Mouse (Mus musculus) G1E-ER4 (cell line): ENCODE data around the gene Bloc1s2. TPM values are rescaled to one million over a fixed set of nuclear protein-coding genes. Genes with fewer than 3 reads are reported as not detected.

Experiments
- GATA1 ChIP-seq: IDR thresholded peaks from one replicate; pipeline ENCODE4 v1.8.0; 2012; ENCODE audit warnings: low read length, inconsistent platforms
- polyA plus RNA-seq: library from polyadenylated mRNA; stranded (reverse); fragments of >175 nt; gene quantifications from 2 replicates; pipeline ENCODE4 v1.2.3, GENCODE M21; 2012

Gene Bloc1s2
- polyA plus RNA-seq: 159 and 217 TPM in 2 replicates

DNA sequence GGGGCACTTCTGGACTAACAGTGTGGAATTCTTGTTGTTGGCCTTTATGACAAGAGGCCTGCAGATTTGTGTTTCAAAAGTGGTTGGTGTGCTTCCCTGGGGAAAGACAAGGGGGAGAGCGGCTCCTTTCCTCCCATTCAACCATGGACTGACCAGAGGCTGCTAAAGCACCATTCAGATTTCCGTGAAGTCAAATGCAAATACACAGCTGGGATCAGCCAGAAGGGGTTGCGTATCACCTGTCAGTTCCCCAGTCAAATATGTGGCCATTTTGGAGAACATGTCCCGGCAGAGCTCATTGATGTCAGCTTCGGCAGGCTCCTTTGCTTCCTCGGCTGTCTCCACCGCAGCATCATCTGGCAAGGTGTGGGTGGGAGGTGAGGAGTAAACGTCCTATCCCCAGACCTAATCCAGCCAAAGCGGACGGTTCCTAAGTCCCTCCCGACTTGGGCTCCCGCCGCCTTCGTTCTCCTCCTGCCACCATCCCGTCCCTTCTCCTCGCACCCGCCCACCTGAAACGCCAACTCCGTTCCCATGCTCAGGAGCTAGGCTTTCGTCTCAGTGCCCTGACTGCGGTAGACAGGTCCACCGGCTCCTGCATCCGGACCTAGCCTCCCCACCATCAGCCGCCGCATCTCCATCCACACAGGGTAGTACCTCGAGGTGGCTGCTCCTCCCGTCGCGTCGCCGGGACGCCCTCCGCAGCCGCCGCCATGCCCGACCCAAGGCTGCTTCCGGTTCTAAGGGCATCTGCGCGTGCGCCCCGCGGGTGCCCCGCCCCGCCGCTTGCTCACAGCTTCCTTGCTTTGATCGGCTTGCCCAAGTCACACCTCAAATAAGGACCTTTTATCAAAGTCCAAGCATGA is at the start of gene Bloc1s2:
TSS of gene Bloc1s2 (minus strand) at position 745 of the 866 bp plus-strand sequence.
- TF ChIP-seq GATA1: no peak

DNA sequence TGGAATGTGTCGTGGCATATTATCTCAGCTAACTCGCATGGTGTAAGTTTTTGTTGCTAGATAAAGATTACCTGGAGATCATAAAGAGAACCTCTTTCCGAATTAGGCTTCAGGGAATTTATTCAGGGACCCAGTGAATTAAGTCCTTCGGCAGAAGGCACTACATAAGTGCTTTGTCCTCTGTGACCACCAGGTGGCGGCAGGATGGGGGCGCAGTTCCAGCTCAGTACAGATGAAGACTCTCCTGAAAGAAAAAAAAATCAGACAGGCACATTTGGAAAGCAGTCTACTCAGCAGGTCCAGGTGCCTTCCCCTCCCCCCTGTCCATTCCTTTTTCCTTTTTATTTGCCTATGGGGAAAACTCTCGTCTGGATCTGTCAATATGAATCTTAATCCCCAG is 48.9 kb upstream of the Bloc1s2 start:
- TF ChIP-seq GATA1: no peak

DNA sequence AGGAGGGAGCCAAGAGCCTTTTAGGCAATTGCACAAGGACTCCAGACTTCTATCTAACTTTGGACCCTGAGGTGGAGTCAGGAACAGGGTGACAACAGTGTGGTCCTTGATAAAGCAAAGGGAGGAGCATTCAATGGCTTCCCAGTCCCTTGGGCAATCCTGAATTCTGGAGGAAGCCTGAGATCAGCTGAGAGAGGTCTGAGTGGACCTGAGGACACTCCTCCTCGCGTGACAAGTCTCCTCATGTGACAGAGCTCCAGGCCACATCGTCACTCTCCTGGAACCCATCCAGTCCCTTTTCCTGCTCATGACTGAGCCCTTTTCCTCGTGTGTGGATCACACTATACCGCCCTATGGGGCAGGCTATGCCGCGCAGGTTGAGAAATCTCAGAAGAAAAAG is 47.7 kb upstream of the Bloc1s2 start:
- TF ChIP-seq GATA1: no peak

DNA sequence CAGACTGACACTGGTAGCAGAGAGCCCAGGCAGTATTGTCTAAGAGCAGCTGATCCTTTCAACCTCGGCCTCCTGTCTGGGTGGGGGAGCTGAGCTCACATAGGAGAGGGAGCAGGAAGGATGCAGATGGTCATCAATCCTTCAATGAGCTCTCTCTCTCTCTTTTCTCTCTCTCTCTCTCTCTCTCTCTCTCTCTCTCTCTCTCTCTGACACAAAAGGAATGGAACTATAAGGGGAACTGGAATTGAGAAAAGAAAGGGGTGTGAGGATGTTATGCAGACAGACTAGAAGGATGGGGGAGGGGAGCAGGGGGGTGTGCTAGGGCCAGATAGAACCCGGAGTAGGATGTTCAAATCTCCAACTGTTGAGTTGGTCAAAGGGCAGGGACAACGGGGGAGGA is 46.1 kb upstream of the Bloc1s2 start, which contains the start of gene Pkd2l1:
TSS of gene Pkd2l1 (minus strand) at position 101 of the 400 bp plus-strand sequence.
- TF ChIP-seq GATA1: no peak

DNA sequence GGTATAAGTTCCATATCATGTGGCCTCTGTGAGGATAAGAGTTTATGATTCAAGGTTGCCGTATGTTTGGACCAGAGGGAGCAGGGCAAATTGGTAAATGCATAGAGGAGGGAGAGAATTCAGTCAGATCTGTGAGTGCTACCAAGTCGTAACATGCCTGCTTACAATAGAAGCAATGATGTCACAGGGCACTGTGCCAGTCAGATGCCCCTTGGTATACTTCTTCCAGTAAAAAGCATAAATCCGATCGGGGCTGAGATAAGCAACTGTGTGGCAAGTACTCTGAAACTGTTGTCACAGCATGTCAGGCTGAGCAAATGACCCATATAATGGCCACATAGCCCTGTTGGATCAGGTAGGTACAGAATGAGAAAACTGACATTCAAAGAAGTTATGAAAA is 42.8 kb upstream of the Bloc1s2 start:
- TF ChIP-seq GATA1: no peak

DNA sequence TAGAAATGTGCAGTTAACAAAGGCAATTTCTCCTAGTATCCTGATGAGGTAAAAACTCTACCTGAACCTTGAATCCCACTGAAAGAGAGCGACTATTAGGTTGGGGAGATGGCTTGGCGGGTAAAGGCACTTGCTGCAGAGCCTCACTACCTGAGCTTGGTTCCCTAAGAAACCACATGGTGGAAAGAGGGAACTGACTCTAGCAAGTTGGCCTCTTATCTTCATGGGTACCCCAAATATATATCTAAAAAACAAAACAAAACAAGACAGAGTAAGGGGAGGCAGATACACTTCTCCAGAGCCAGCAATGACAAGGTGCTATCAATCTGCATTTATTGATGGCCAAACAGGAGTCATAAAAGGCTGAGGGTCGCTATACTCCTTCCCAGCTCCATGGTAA is 37.7 kb upstream of the Bloc1s2 start:
- no peak for TF ChIP-seq GATA1

- TF ChIP-seq GATA1: no peak
These were observed 34.3 kb upstream of the Bloc1s2 start for GRCm38 (mm10) chr19:44180502-44180901.

- TF ChIP-seq GATA1: no peak
These were observed 30.5 kb upstream of the Bloc1s2 start for GRCm38 (mm10) chr19:44176741-44177140.

GRCm38 (mm10) chr19:44174835-44175234 is 28.6 kb upstream of the Bloc1s2 start:
- no peak for TF ChIP-seq GATA1

DNA sequence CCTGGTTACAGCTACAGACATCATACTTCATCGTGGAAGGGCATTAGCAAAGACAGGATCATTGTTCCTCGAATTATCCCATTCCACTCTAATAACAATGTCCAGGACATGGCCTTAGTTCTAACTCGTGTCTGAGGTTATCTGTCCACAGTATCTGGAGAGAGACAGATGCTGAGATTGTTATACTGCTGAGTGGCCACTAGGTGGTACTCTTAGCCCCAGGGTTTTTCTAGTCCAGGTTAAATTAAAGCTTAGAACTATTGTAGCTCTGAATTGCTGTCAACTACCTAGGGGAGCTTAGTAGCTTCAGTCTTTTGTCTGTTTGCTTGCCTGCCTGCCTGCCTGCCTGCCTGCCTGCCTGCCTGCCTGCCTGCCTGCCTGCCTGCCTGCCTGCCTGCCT is 15.3 kb upstream of the Bloc1s2 start:
- no peak for TF ChIP-seq GATA1

DNA sequence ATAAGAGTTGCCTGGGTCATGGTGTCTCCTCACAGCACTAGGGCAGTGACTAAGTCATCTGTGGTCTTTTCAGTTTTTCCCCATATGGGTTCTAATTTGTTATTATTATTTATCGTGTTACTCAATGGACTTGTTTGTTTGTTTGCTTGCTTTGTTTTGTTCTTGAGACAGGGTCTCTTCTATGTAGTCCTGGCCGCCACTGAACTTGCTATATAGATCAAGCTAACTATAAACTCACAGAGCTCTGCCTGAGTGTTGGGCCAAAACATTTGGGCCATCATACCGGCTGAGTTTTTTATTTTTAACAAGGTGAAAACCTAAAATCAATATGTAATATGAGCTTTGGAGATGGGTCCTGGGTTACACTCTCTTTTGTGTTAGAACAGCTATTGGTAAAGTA is 13.1 kb upstream of the Bloc1s2 start:
- TF ChIP-seq GATA1: no peak

GRCm38 (mm10) chr19:44157005-44157404 is 10.8 kb upstream of the Bloc1s2 start:
- TF ChIP-seq GATA1: no peak

GRCm38 (mm10) chr19:44153781-44154180 is 7.5 kb upstream of the Bloc1s2 start:
- no peak for TF ChIP-seq GATA1

DNA sequence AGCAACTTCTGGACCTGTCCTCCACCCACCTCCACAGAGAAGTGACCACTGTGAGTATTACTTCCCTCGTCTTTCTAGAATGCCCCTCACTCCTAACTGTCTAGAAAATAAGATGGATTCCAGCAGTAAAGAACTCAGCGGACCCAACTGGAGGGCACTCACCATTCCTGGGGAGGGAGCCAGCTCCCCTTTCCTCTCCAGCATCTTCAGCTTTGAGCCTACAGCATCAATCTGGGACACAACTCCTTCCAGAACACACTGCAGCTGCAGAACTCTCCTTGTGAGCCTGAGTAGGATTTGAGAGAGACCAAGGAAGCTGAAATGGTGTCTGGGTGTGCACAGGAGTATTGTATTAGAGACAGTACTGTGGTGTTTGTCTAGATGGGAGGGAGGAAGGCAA is 2.7 kb upstream of the Bloc1s2 start:
- TF ChIP-seq GATA1: no peak

- TF ChIP-seq GATA1: no peak
These were observed 2.1 kb upstream of the Bloc1s2 start for GRCm38 (mm10) chr19:44148345-44148744.

DNA sequence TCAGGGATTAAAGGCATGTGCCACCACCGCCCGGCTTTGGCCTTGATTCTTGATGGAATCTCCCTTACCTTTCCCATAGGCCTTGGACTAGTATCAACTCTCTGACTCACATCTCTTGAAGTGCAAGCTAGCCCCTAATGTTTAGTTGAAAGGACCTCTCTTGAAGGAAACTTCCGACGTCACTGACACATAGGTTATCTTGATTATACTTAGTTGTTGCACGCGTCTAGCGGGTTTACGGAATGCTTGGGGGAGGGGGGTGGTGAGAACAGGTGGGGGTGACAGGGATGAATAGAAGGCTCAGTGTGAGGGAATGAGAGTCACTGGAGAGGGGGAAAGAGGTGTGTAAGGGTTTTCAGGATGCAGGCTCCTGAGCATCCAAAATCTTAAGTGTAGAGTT is 705 bp upstream of the Bloc1s2 start:
- no peak for TF ChIP-seq GATA1

GRCm38 (mm10) chr19:44146568-44146879 is 278 bp upstream of the Bloc1s2 start:
- TF ChIP-seq GATA1: no peak
